Mouse (Mus musculus) neutrophil, adult 65 days (primary cell): ENCODE measurements around the gene Drc3. TPM values are rescaled to one million over a fixed set of nuclear protein-coding genes. Genes with fewer than 3 reads are reported as not detected.

Experiments
- total RNA-seq: library from RNA; stranded (reverse); gene quantifications from 2 replicates; pipeline ENCODE4 v1.2.4, GENCODE M21; 2023

Drc3 gene
- total RNA-seq: 0.32 and 0.36 TPM in 2 replicates

DNA sequence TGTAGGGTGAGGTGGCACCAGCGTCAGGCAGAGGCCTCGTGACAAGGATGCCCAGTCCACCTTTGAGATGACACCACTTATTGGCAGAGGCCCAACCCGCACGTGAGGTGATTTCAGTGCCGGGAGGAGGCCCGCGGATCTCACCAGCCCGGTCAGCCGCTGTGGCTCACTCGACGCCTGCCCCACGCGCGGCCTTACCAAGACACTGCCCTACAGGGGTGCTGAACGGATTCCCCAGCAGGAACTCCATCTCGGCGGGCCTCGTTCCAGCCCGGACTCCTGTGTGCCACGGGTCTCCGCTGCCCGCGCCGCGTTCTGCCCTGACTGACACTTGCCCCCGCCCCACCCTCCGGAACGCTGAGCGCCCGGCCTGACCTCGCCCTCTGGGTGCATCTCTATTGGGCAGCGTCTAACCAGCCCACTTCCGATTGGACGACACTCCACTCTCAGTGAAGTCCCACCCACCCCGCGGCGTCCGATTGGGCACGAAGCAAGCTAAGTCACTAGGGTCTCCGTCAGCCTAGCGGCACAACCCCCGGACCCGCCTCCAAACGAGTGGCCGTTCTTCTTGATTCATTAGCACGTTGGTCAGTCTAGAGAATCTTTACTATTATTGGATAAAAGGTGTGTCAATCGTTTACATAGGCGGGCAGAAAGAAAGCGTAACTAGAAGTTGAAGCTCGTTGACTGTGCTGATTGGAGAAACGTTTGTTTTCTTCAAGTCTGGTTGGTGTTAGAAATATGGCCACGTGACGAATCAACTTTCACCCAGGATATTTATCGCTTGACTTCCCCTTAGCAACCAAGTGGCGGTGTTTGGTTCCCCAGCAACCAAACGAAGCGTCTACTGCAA lies at the start of gene Drc3, which contains the start of gene Tom1l2:
Drc3 (plus strand) TSS at position 771 of the 853 bp plus-strand sequence.
Tom1l2 (minus strand) TSS at position 347 of the 853 bp plus-strand sequence.

GRCm38 (mm10) chr11:60416963-60417716 lies 64.0 kb downstream of the Drc3 start, which contains the start of gene Gid4:
Gene Gid4 (plus strand): TSS chr11:60417145.

DNA sequence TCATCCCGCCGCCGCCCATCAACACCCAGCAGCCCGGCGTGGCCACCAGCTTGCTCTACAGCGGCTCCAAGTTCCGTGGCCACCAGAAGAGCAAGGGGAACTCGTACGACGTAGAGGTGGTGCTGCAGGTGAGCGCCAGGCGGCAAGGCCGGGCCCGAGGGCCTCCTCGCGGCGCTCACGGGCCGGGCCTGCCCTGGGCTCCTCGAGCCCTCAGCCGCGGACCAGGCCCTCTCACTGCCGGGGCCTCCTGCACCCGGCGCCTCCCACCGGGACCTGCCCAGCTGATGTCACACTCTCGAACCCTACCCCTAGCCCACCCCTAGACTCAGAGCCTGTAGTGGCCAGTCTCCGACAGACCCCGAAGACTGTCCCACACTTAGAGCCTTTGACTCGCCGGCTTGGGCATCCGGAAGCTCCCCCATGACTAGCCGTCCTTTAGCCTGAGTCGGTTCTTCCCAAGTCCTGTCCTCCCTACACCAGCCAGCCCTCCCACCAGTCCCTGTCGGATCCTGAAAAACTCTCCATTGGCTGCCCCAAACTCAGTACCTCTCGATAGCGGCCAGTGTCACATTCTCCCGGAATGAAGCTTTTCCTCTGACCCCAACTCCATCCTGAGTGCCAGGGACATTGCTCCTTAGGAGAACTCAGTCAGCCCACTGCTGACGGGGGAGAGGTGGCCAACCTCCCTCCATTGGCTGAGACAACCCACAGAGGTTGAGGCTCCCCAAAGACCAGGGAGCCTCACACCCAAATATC lies 64.8 kb downstream of the Drc3 start, which contains the start of gene Atpaf2:
Atpaf2 (minus strand) TSS at position 741 of the 756 bp plus-strand sequence.

Other genes starting within 250 kb of the Drc3 start
- 14.4 and 26.5 TPM in 2 replicates for gene Rai1, start 248.3 kb upstream of the Drc3 start, total RNA-seq
- gene Srebf1, start 130.7 kb upstream of the Drc3 start, total RNA-seq: 66.6 and 68.9 TPM in 2 replicates
- 10.1 and 14.1 TPM in 2 replicates for gene Tom1l2, start 424 bp upstream of the Drc3 start, total RNA-seq
- 4.2 and 5.6 TPM in 2 replicates for gene Gid4, start 63.8 kb downstream of the Drc3 start, total RNA-seq
- gene Atpaf2, start 65.1 kb downstream of the Drc3 start, total RNA-seq: 8.6 and 11.4 TPM in 2 replicates
- gene Drg2, start 101.3 kb downstream of the Drc3 start, total RNA-seq: 29.1 and 36.8 TPM in 2 replicates
- 0.22 and 0.29 TPM in 2 replicates for gene Myo15, start 116.0 kb downstream of the Drc3 start, total RNA-seq
- 37.3 and 44.7 TPM in 2 replicates for gene Alkbh5, start 183.1 kb downstream of the Drc3 start, total RNA-seq